Mouse (Mus musculus) cerebellum, postnatal 4 days (tissue): ENCODE measurements around the gene Zfp28.

Source experiments
- DNase-seq, 2 experiments: peaks; one replicate each; pipeline ENCODE4 v3.0.0; 2022; ENCODE audit warnings: low spot score in 2 of 2, mixed read lengths in 1 of 2

Gene Zfp28

GRCm38 (mm10) chr7:6397996-6398975, 15.2 kb downstream of the Zfp28 start, which contains the start of gene Smim17:
TSS of gene Smim17 (plus strand) at chr7:6398715.
- peak in 1 of 2 experiments; percentile 56 for DNase-seq

GRCm38 (mm10) chr7:6410043-6410442, 26.9 kb downstream of the Zfp28 start, which contains the start of gene Gm20715:
TSS of gene Gm20715 (plus strand) at chr7:6410277.
- peak; percentile 64 to 72 for DNase-seq

GRCm38 (mm10) chr7:6414626-6415441, 31.7 kb downstream of the Zfp28 start:
- peak; percentile 26 to 43 for DNase-seq

GRCm38 (mm10) chr7:6415442-6415787, 32.3 kb downstream of the Zfp28 start:
- DNase-seq = no peak

GRCm38 (mm10) chr7:6419894-6420293, 36.8 kb downstream of the Zfp28 start:
- no peak for DNase-seq

- DNase-seq = no peak
Measured at GRCm38 (mm10) chr7:6429381-6429780, 46.3 kb downstream of the Zfp28 start.

- no peak for DNase-seq
Measured at GRCm38 (mm10) chr7:6430342-6430741, 47.2 kb downstream of the Zfp28 start.

- no peak for DNase-seq
Measured at GRCm38 (mm10) chr7:6438388-6438787, 55.3 kb downstream of the Zfp28 start, which contains the start of gene Olfr1344. TSS of gene Olfr1344 (plus strand) at chr7:6438688.

GRCm38 (mm10) chr7:6441173-6441572, 58.1 kb downstream of the Zfp28 start:
- DNase-seq = no peak
